Mouse (Mus musculus) hindbrain, embryonic 14.5 days (tissue): Measurements from ENCODE around the gene Ewsr1. TPM values are rescaled to one million over a fixed set of nuclear protein-coding genes. Genes with fewer than 3 reads are reported as not detected.

Experiments used
- ATAC-seq: fragments of 200-750 bp; cut with Nextera tagmentation; 2 replicates; pipeline ENCODE4 v1.8.0; 2017; ENCODE audit warnings: moderate number of reproducible peaks, mild to moderate bottlenecking, moderate TSS enrichment, moderate library complexity; ENCODE audit not compliant: low FRiP score
- DNase-seq: peaks from one replicate; pipeline ENCODE4 v3.0.0-alpha.2; 2015; ENCODE audit warnings: low spot score
- H3K27ac ChIP-seq: fragments of 300-500 bp; sonication (generic); 2 replicates; pipeline ENCODE4 v1.5.1; 2014; ENCODE audit warnings: mild to moderate bottlenecking, moderate library complexity
- H3K27me3 ChIP-seq: fragments of 300-500 bp; sonication (generic); 2 replicates; pipeline ENCODE4 v1.6.1; 2014; ENCODE audit warnings: mild to moderate bottlenecking, low read length, mixed read lengths; ENCODE audit not compliant: control insufficient read depth, insufficient read depth
- H3K36me3 ChIP-seq: fragments of 300-500 bp; sonication (generic); replicated peaks from 2 replicates; pipeline ENCODE4 v1.6.1; 2014; ENCODE audit not compliant: control insufficient read depth, insufficient read depth
- H3K4me1 ChIP-seq: fragments of 300-500 bp; sonication (generic); replicated peaks from 2 replicates; pipeline ENCODE4 v1.6.1; 2014; ENCODE audit warnings: antibody characterized with exemption, low read length, mixed read lengths; ENCODE audit not compliant: control insufficient read depth, insufficient read depth
- H3K4me2 ChIP-seq: fragments of 300-500 bp; sonication (generic); replicated peaks from 2 replicates; pipeline ENCODE4 v1.6.1; 2014; ENCODE audit warnings: mild to moderate bottlenecking, moderate library complexity
- H3K4me3 ChIP-seq: fragments of 300-500 bp; sonication (generic); replicated peaks from 2 replicates; pipeline ENCODE4 v1.5.1; 2014; ENCODE audit warnings: mild to moderate bottlenecking, low read length
- H3K9ac ChIP-seq: fragments of 300-500 bp; sonication (generic); 2 replicates; pipeline ENCODE4 v1.6.1; 2014
- H3K9me3 ChIP-seq: fragments of 300-500 bp; sonication (generic); 2 replicates; pipeline ENCODE4 v1.6.1; 2016; ENCODE audit warnings: low read length; ENCODE audit not compliant: control insufficient read depth
- WGBS: fragments of 180-500 bp; shearing (Covaris S2); extraction: QIAGEN DNeasy Blood & Tissue Kit; methylation state at CpG from one replicate; pipeline ENCODE4 v1.1.7; 2014; 5-methylcytosine and 5-hydroxymethylcytosine counted together
- polyA plus RNA-seq: library from polyadenylated mRNA; unstranded; fragments of >200 nt; fragmentation: Nextera tagmentation; extraction: Ambion mirVana; gene quantifications from 2 replicates; pipeline ENCODE4 v1.2.1, GENCODE M21; 2014

Ewsr1 gene
- polyA plus RNA-seq, 1 experiment from 2014 or later = 288 TPM

DNA sequence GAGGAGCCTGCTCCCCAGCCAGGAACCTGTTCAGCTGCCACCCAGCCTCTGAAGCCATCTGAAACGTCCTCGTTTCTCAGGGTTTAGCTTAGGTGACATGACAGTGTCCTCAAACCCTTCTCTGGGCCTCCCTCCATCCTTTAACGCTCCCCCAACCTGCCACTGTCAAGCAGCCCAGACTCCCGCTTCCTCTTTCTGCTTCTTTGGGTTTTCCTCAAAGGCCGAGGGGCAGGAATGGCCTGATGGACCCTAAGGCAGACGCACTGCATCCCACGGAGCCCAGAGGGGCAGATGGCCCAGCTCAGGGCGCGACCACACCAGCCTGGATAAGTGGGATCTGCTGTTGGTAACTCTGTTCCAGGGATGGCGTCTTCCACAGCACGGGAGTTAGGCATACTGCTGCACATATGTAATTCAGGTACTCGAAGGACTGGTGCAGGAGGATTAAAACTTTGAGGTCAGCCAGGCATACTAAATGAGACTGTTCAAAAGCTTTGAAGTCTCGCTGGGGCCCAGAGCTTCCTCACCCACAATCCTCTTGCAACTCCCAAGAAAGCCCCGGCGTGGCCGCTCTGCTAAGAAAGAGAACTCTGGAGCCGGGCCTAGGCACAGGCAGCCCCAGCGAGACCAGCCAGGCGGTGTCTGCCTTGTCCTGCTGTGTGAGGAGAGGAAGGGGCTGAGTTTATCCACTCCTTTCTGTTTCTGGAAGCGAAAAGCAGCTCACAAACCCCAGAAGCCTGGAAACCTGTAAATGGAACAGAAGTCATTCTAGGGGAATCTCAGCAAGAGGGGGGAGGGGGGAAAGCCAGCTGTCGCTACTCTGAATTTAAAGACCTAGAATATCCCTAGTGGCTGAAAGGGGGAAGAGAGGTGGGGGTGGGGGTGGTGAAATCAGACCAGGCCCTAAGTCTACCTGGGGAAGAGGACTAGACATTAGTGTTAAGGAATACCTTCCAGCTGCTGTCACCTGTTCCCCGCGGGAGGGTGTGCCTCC, 42.8 kb downstream of the Ewsr1 start:
- DNase-seq = no peak
- Histone ChIP-seq H3K9me3 (no peaks in the 10 kb centered on the region), H3K36me3 (peaks cover 4% of the 10 kb centered on the region), H3K4me2 (no peak overlapping the region), H3K4me3 (no peak overlapping the region), H3K27ac (no peak overlapping the region), H3K4me1 (peaks cover 13% of the 10 kb centered on the region), H3K27me3 (peaks cover 56% of the 10 kb centered on the region), H3K9ac (no peak overlapping the region)
- no peak for ATAC-seq
- WGBS = 23% methylated on average over 23 of the region's 23 CpGs

GRCm38 (mm10) chr11:5054874-5055273, 44.2 kb downstream of the Ewsr1 start:
- no peaks in the 10 kb centered on the region for H3K36me3 ChIP-seq
- no peak overlapping the region for H3K27ac ChIP-seq
- no peak overlapping the region for H3K9ac ChIP-seq
- DNase-seq (no peak), ATAC-seq (no peak)
- 68% methylated on average over 6 of the region's 6 CpGs for whole genome bisulfite sequencing
- H3K4me1 ChIP-seq = peaks cover 9% of the 10 kb centered on the region; the same call in 1 of the 2 replicates
- H3K4me2 ChIP-seq = no peak overlapping the region
- H3K9me3 ChIP-seq = no peaks in the 10 kb centered on the region
- H3K27me3 ChIP-seq = peaks cover 42% of the 10 kb centered on the region
- no peak overlapping the region for H3K4me3 ChIP-seq

DNA sequence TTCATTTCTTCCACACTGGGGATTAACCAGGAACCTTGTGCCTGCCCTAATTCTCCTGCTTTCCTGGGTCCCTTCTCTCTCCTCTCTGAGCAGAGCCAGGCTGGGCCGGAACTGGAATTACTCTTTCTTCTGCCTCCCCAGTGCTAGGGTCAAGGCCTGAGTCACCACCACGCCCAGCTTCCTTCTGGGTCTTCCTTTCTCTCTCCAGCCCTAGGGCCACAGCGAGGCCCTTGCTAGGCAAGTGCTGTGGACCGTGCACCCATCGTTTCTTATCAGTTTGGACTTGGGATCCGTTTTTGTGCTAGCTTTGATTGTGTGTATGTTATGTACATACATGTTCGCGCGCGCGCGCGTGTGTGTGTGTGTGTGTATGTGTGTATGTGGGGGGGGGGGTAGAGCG, 44.9 kb downstream of the Ewsr1 start:
- WGBS = 88% methylated on average over 14 of the region's 14 CpGs
- Histone ChIP-seq H3K27ac (no peak overlapping the region), H3K36me3 (no peaks in the 10 kb centered on the region), H3K4me1 (peaks cover 9% of the 10 kb centered on the region; the same call in 1 of the 2 replicates), H3K9me3 (no peaks in the 10 kb centered on the region), H3K4me2 (no peak overlapping the region), H3K4me3 (no peak overlapping the region), H3K27me3 (peaks cover 35% of the 10 kb centered on the region), H3K9ac (no peak overlapping the region)
- DNase-seq = no peak
- no peak for ATAC-seq

GRCm38 (mm10) chr11:5052200-5052854, 46.7 kb downstream of the Ewsr1 start:
- 76% methylated on average over 10 of the region's 10 CpGs for WGBS
- Histone ChIP-seq H3K36me3 (no peaks in the 10 kb centered on the region), H3K4me3 (no peak overlapping the region), H3K27ac (no peak overlapping the region), H3K4me1 (peaks cover 9% of the 10 kb centered on the region; the same call in 1 of the 2 replicates), H3K9ac (no peak overlapping the region), H3K9me3 (no peaks in the 10 kb centered on the region), H3K4me2 (no peak overlapping the region), H3K27me3 (peaks cover 25% of the 10 kb centered on the region)
- DNase-seq (no peak), ATAC-seq (no peak)

DNA sequence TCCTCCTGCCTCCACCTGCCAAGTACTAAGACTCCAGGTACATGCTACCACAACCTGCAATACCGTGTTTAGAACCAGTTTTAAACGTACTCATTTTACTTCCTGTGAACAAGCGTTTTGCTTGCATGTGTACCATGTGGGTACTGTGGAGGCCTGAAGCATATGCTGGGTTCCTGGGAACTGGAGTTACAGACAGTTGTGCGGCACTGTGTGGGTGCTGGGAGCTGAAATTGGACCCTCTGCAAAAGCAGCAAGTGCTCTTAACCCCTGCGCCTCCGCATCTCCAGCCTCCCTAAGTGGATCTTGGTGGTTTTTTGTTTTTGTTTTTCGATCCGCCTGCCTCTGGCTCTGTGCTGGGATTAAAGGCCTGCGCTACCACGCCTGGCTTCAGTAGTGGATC, 47.4 kb downstream of the Ewsr1 start:
- H3K4me3 ChIP-seq = no peak overlapping the region
- H3K27ac ChIP-seq = no peak overlapping the region
- DNase-seq = no peak
- H3K27me3 ChIP-seq = peaks cover 18% of the 10 kb centered on the region
- no peaks in the 10 kb centered on the region for H3K36me3 ChIP-seq
- H3K4me2 ChIP-seq = no peak overlapping the region
- no peak for ATAC-seq
- no peaks in the 10 kb centered on the region for H3K9me3 ChIP-seq
- H3K9ac ChIP-seq = no peak overlapping the region
- H3K4me1 ChIP-seq = peaks cover 7% of the 10 kb centered on the region; the same call in 1 of the 2 replicates
- 85% methylated on average over 10 of the region's 10 CpGs for WGBS

DNA sequence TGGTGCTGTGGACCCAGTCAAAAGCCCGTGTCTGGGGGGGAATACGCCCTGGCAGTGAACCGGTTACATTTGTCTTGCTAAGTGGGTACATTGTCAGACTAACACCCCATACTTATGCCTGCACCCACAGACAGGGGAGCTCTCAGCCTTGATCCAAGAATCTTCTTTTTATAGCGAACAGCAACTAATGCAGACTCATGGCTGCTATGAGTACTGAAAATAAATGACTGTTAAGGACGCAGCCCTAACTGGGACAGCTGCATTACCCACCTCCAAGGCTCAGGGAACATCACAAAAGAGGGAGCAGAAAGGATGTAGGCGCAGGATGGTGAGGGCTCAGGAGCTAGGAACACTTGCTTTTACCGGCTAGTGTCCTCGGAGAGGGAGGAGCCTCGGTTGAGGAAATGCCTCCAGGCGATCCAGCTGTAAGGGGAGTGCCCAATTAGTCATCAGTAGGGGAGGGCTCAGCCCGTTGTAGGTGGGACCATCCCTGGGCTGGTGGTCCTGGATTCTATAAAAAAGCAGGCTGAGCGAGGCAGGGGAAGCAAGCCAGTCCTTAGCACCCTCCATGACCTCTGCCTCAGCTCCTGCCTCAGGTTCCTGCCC, 52.6 kb downstream of the Ewsr1 start:
- WGBS = 52% methylated on average over 12 of the region's 12 CpGs
- H3K4me3 ChIP-seq = no peak overlapping the region
- H3K9ac ChIP-seq = no peak overlapping the region
- H3K4me2 ChIP-seq = no peak overlapping the region
- H3K27ac ChIP-seq = no peak overlapping the region
- ATAC-seq = no peak
- no peaks in the 10 kb centered on the region for H3K9me3 ChIP-seq
- no peak for DNase-seq
- H3K36me3 ChIP-seq = peaks cover 17% of the 10 kb centered on the region
- H3K4me1 ChIP-seq = no peaks in the 10 kb centered on the region
- no peaks in the 10 kb centered on the region for H3K27me3 ChIP-seq

DNA sequence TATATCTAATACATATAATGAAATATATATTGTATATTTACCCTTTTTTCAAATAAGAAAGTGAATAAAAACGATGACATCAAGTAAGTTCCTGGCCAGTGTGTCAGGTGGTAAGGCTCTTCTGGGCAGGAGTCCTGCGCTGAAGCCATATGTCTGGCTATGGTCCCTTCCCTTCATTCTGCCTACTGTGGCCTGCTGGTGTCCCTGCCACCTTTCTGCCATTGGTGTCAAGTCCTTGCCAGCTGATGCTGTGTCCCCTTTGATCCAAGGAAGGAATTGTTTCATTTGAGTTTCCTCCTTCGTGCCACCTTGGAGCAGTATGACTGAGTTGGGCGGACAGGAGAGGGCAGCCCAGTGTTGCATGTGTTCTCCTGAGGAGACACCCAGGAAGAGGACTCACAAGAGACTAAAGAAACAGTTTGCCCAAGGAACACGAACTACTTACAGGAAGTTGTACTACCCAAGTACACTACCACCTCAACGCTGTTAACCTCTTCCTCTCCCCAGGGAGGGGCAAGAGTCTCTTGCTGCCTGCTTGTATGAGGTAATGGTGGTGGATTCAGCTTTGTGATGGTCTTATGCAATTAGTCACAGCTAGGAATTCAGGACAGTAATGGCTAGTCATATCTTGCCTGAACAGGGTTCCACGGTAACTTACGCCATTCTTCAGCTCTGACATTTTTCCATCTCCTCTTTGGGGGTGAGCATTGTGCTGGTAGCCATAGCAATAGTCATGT, 56.3 kb downstream of the Ewsr1 start:
- Histone ChIP-seq H3K4me1 (no peaks in the 10 kb centered on the region), H3K4me2 (no peak overlapping the region), H3K9me3 (no peaks in the 10 kb centered on the region), H3K9ac (no peak overlapping the region), H3K4me3 (no peak overlapping the region), H3K36me3 (peaks cover 53% of the 10 kb centered on the region), H3K27me3 (no peaks in the 10 kb centered on the region), H3K27ac (no peak overlapping the region)
- WGBS = 88% methylated on average over 8 of the region's 8 CpGs
- ATAC-seq = no peak
- DNase-seq = no peak

GRCm38 (mm10) chr11:5041144-5041780, 57.8 kb downstream of the Ewsr1 start:
- Histone ChIP-seq H3K4me3 (no peak overlapping the region), H3K36me3 (peaks cover 69% of the 10 kb centered on the region)
- 86% methylated on average over 18 of the region's 18 CpGs for WGBS

More at GRCm38 (mm10) chr11:5041144-5041780, 57.8 kb downstream of the Ewsr1 start:
- H3K4me2 ChIP-seq = no peak overlapping the region
- no peak overlapping the region for H3K9ac ChIP-seq
- H3K27me3 ChIP-seq = no peaks in the 10 kb centered on the region
- H3K27ac ChIP-seq = no peak overlapping the region
- DNase-seq = no peak
- H3K4me1 ChIP-seq = no peaks in the 10 kb centered on the region
- H3K9me3 ChIP-seq = no peaks in the 10 kb centered on the region
- no peak for ATAC-seq
